Mouse (Mus musculus): ENCODE results near the gene Lyg2. TPM values are rescaled to one million over a fixed set of nuclear protein-coding genes. Genes with fewer than 3 reads are reported as not detected.
A peak's percentile ranks its signal among the peaks of the same experiment; 100 is the strongest.

The Lyg2 gene
- polyA plus RNA-seq, 1 experiment, result not detected

GRCm38 (mm10) chr1:37884451-37884850 lies 31.8 kb downstream of the Lyg2 start:
- TF ChIP-seq TCF3 (IDR thresholded peaks at IDR 0.05; ENCODE audit: insufficient read length, low read depth) (no peak), MYOG (IDR thresholded peaks at IDR 0.05; ENCODE audit: control insufficient read depth in 1 of 3, insufficient read depth in 1 of 3, insufficient read length in 2 of 3, low read depth in 2 of 3) (no peak), MAX (IDR thresholded peaks at IDR 0.05; ENCODE audit: low read depth) (no peak), MYOD1 (IDR thresholded peaks at IDR 0.05; ENCODE audit: control insufficient read depth in 1 of 3, insufficient read length in 2 of 3, low read depth in 2 of 3) (no peak), POLR2AphosphoS2 (IDR thresholded peaks at IDR 0.05; ENCODE audit: insufficient read length, low read depth) (no peak), SRF (IDR thresholded peaks at IDR 0.05; ENCODE audit: control insufficient read depth, insufficient read length, low read depth) (no peak)
- Histone ChIP-seq H3ac (ENCODE audit: control insufficient read depth, insufficient read length) (no peak overlapping the region), H3K36me3 (ENCODE audit: control insufficient read depth, insufficient read depth) (peaks cover 7% of the 10 kb centered on the region), H3K4me2 (ENCODE audit: low read depth) (no peak overlapping the region), H3K79me2 (ENCODE audit: control insufficient read depth, insufficient read depth) (peaks cover 5% of the 10 kb centered on the region), H3K4me3 (no peak overlapping the region), H3K27me3 (ENCODE audit: control insufficient read depth, insufficient read depth, insufficient read length) (no peaks in the 10 kb centered on the region)

- peaks cover 18% of the 10 kb centered on the region for H3K36me3 ChIP-seq (ENCODE audit: control insufficient read depth, insufficient read depth)
- no peak overlapping the region for H3ac ChIP-seq (ENCODE audit: control insufficient read depth, insufficient read length)
- H3K79me2 ChIP-seq (ENCODE audit: control insufficient read depth, insufficient read depth), result no peaks in the 10 kb centered on the region
- H3K4me3 ChIP-seq, result no peak overlapping the region
- no peaks in the 10 kb centered on the region for H3K27me3 ChIP-seq (ENCODE audit: control insufficient read depth, insufficient read depth, insufficient read length)
- no peak overlapping the region for H3K4me2 ChIP-seq (ENCODE audit: low read depth)
- TF ChIP-seq TCF3 (IDR thresholded peaks at IDR 0.05; ENCODE audit: insufficient read length, low read depth) (no peak), MYOG (IDR thresholded peaks at IDR 0.05; ENCODE audit: control insufficient read depth in 1 of 3, insufficient read depth in 1 of 3, insufficient read length in 2 of 3, low read depth in 2 of 3) (no peak), USF1 (IDR thresholded peaks at IDR 0.05; ENCODE audit: low read depth) (no peak), MYOD1 (IDR thresholded peaks at IDR 0.05; ENCODE audit: control insufficient read depth in 1 of 3, insufficient read length in 2 of 3, low read depth in 2 of 3) (no peak), CEBPB (IDR thresholded peaks at IDR 0.05; ENCODE audit: insufficient read depth, poor library complexity, severe bottlenecking) (no peak), SRF (IDR thresholded peaks at IDR 0.05; ENCODE audit: control insufficient read depth, insufficient read length, low read depth) (no peak), POLR2AphosphoS2 (IDR thresholded peaks at IDR 0.05; ENCODE audit: insufficient read length, low read depth) (no peak), POLR2A (IDR thresholded peaks at IDR 0.05; ENCODE audit: insufficient read length, low read depth) (no peak), REST (IDR thresholded peaks at IDR 0.05; ENCODE audit: insufficient read depth, insufficient read length) (no peak), MAX (IDR thresholded peaks at IDR 0.05; ENCODE audit: low read depth) (no peak), TCF12 (IDR thresholded peaks at IDR 0.05; ENCODE audit: insufficient read depth, poor library complexity, severe bottlenecking) (no peak), E2F4 (IDR thresholded peaks at IDR 0.05; ENCODE audit: insufficient read depth) (no peak)
Observed at GRCm38 (mm10) chr1:37883411-37883810, 32.9 kb downstream of the Lyg2 start.

GRCm38 (mm10) chr1:37877736-37878460 lies 38.4 kb downstream of the Lyg2 start:
- Histone ChIP-seq H3K4me2 (ENCODE audit: low read depth) (no peak overlapping the region), H3K79me2 (ENCODE audit: control insufficient read depth, insufficient read depth) (no peaks in the 10 kb centered on the region), H3ac (ENCODE audit: control insufficient read depth, insufficient read length) (no peak overlapping the region), H3K36me3 (ENCODE audit: control insufficient read depth, insufficient read depth) (peaks cover 47% of the 10 kb centered on the region), H3K27me3 (ENCODE audit: control insufficient read depth, insufficient read depth, insufficient read length) (no peaks in the 10 kb centered on the region), H3K4me3 (no peak overlapping the region)
- TF ChIP-seq SRF (IDR thresholded peaks at IDR 0.05; ENCODE audit: control insufficient read depth, insufficient read length, low read depth), result no peak
- no peak for TF ChIP-seq E2F4 (IDR thresholded peaks at IDR 0.05; ENCODE audit: insufficient read depth)

DNA sequence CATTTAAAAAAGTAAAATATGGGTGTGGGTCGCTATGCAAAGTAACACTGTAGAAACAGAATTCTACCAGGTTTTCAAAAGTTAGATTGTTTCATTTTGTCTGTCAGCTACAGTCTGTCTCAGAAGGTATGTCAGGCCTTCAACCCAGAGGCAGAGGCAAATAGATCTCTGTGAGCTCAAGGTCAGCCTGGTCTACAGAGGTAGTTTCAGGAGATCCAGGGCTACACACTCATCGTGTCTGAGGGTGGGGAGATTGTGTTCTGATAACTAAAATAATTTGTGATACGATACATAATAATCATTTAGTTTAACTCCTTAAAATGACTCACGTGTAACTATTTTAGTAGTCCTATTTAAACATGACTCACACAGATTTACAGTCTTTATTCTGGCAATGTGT lies 43.1 kb downstream of the Lyg2 start:
- TF ChIP-seq REST (IDR thresholded peaks at IDR 0.05; ENCODE audit: insufficient read depth, insufficient read length) (no peak), SRF (IDR thresholded peaks at IDR 0.05; ENCODE audit: control insufficient read depth, insufficient read length, low read depth) (no peak), POLR2A (IDR thresholded peaks at IDR 0.05; ENCODE audit: insufficient read length, low read depth) (no peak), TCF3 (IDR thresholded peaks at IDR 0.05; ENCODE audit: insufficient read length, low read depth) (no peak), POLR2AphosphoS2 (IDR thresholded peaks at IDR 0.05; ENCODE audit: insufficient read length, low read depth) (no peak), CEBPB (IDR thresholded peaks at IDR 0.05; ENCODE audit: insufficient read depth, poor library complexity, severe bottlenecking) (no peak), MAX (IDR thresholded peaks at IDR 0.05; ENCODE audit: low read depth) (no peak), TCF12 (IDR thresholded peaks at IDR 0.05; ENCODE audit: insufficient read depth, poor library complexity, severe bottlenecking) (no peak)
- Histone ChIP-seq H3K4me3 (peak overlapping the region; percentile 42), H3K27me3 (ENCODE audit: control insufficient read depth, insufficient read depth, insufficient read length) (no peaks in the 10 kb centered on the region), H3K36me3 (ENCODE audit: control insufficient read depth, insufficient read depth) (peaks cover 29% of the 10 kb centered on the region), H3ac (ENCODE audit: control insufficient read depth, insufficient read length) (no peak overlapping the region), H3K79me2 (ENCODE audit: control insufficient read depth, insufficient read depth) (no peaks in the 10 kb centered on the region), H3K4me2 (ENCODE audit: low read depth) (peak overlapping the region; percentile 81)

- Histone ChIP-seq H3ac (ENCODE audit: control insufficient read depth, insufficient read length) (peak overlapping the region; percentile 57), H3K4me2 (ENCODE audit: low read depth) (peak overlapping the region; percentile 81), H3K36me3 (ENCODE audit: control insufficient read depth, insufficient read depth) (peaks cover 24% of the 10 kb centered on the region), H3K79me2 (ENCODE audit: control insufficient read depth, insufficient read depth) (no peaks in the 10 kb centered on the region), H3K27me3 (ENCODE audit: control insufficient read depth, insufficient read depth, insufficient read length) (no peaks in the 10 kb centered on the region), H3K4me3 (peak overlapping the region; percentile 42)
- peak; percentile 16 for TF ChIP-seq POLR2AphosphoS2 (IDR thresholded peaks at IDR 0.05; ENCODE audit: insufficient read length, low read depth)
- no peak for TF ChIP-seq USF1 (IDR thresholded peaks at IDR 0.05; ENCODE audit: low read depth)
- TF ChIP-seq MYOD1 (IDR thresholded peaks at IDR 0.05; ENCODE audit: control insufficient read depth in 1 of 3, insufficient read length in 2 of 3, low read depth in 2 of 3), result no peak
- no peak for TF ChIP-seq REST (IDR thresholded peaks at IDR 0.05; ENCODE audit: insufficient read depth, insufficient read length)
- no peak for TF ChIP-seq CEBPB (IDR thresholded peaks at IDR 0.05; ENCODE audit: insufficient read depth, poor library complexity, severe bottlenecking)
- TF ChIP-seq POLR2A (IDR thresholded peaks at IDR 0.05; ENCODE audit: insufficient read length, low read depth), result peak; percentile 66
Observed at GRCm38 (mm10) chr1:37872131-37873067, 43.9 kb downstream of the Lyg2 start.

All from myocyte (in vitro differentiated cells).